Mouse (Mus musculus) CD4-positive naive resting alpha-beta T cell, adult 76 days (primary cell): ENCODE measurements around the gene Smpd4. TPM values are rescaled to one million over a fixed set of nuclear protein-coding genes. Genes with fewer than 3 reads are reported as not detected.

ENCODE experiments used
- total RNA-seq: library from RNA; stranded (reverse); gene quantifications from one replicate; pipeline ENCODE4 v1.2.4, GENCODE M21; 2023

Gene Smpd4
- total RNA-seq = 54.0 TPM

GRCm38 (mm10) chr16:17619198-17620105 lies at the start of gene Smpd4:
Gene Smpd4, plus strand, starts transcription at chr16:17619354.

GRCm38 (mm10) chr16:17583064-17583463 lies 36.1 kb upstream of the Smpd4 start, which contains the start of gene Slc7a4:
Gene Slc7a4, minus strand, starts transcription at chr16:17583214.

GRCm38 (mm10) chr16:17646310-17647114 lies 27.4 kb downstream of the Smpd4 start, which contains the start of gene Ccdc74a:
Gene Ccdc74a, plus strand, starts transcription at chr16:17646470.

Other genes starting within 250 kb of the Smpd4 start
- gene Snap29, start 213.4 kb upstream of the Smpd4 start, total RNA-seq = 23.6 TPM
- gene Pi4ka, start 213.0 kb upstream of the Smpd4 start, total RNA-seq = 124 TPM
- gene Crkl, start 167.4 kb upstream of the Smpd4 start, total RNA-seq = 43.4 TPM
- not detected for gene Aifm3, start 129.7 kb upstream of the Smpd4 start, total RNA-seq
- gene Lztr1, start 110.7 kb upstream of the Smpd4 start, total RNA-seq = 36.8 TPM
- gene Thap7, start 88.2 kb upstream of the Smpd4 start, total RNA-seq = 38.0 TPM
- 0.32 TPM for gene Lrrc74b, start 58.1 kb upstream of the Smpd4 start, total RNA-seq
- gene P2rx6, start 57.5 kb upstream of the Smpd4 start, total RNA-seq = not detected
- not detected for gene Slc7a4, start 36.1 kb upstream of the Smpd4 start, total RNA-seq
- not detected for gene Ccdc74a, start 27.1 kb downstream of the Smpd4 start, total RNA-seq
- 147 TPM for gene Med15, start 113.5 kb downstream of the Smpd4 start, total RNA-seq
- 11.3 TPM for gene Klhl22, start 140.3 kb downstream of the Smpd4 start, total RNA-seq
- gene Scarf2, start 177.9 kb downstream of the Smpd4 start, total RNA-seq = not detected
- gene B830017H08Rik, start 213.8 kb downstream of the Smpd4 start, total RNA-seq = not detected
- gene Car15, start 219.0 kb downstream of the Smpd4 start, total RNA-seq = 22.5 TPM